Mouse (Mus musculus): ENCODE results near the gene Rtl6.

Gene Rtl6

GRCm38 (mm10) chr15:84537117-84537516 is 20.5 kb downstream of the Rtl6 start:
- DNase-seq (ENCODE audit: low spot score) = no peak

GRCm38 (mm10) chr15:84536611-84537010 is 21.0 kb downstream of the Rtl6 start:
- no peak for DNase-seq (ENCODE audit: low spot score)

GRCm38 (mm10) chr15:84535953-84536352 is 21.7 kb downstream of the Rtl6 start:
- DNase-seq (ENCODE audit: low spot score) = no peak

- DNase-seq (ENCODE audit: low spot score) = no peak
Observed at GRCm38 (mm10) chr15:84532211-84532610, 25.4 kb downstream of the Rtl6 start.

GRCm38 (mm10) chr15:84531535-84531934 is 26.1 kb downstream of the Rtl6 start:
- no peak for DNase-seq (ENCODE audit: low spot score)

- DNase-seq (ENCODE audit: low spot score) = no peak
Observed at GRCm38 (mm10) chr15:84526921-84527320, 30.7 kb downstream of the Rtl6 start.

DNA sequence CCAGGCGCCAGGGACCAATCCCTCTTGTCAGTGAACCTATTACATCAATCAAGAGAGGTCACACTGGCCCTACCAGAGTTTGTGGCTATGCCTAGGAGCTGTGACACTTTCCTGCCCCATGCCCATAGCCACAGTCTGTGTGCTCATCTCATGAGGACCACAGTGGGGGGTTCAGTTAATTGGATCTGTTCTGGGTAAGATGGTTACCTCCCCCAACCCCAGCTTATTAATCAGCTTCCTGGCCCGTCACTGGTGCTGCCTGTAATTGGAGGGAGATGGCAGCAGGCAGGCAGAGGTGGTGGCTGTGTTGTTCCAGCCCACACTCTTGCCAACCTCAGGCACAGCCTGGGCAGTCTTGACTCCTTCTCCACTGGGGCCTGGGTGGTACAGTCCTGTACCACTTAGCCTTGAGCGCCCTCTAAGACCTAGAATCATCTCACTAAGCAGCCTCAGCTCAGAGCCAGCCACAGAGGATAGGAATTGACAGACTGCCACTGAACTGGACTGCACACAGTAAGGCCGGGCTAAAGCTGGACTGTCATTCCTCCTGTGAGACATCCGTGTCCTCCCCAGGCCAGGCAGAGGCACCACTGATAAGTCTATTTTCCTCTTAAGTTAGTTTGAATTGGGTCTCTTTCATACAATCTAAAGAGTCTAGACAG is 32.3 kb downstream of the Rtl6 start:
- no peak for DNase-seq (ENCODE audit: low spot score)

GRCm38 (mm10) chr15:84522953-84523689 is 34.5 kb downstream of the Rtl6 start:
- DNase-seq (ENCODE audit: low spot score) = no peak

- no peak for DNase-seq (ENCODE audit: low spot score)
Observed at GRCm38 (mm10) chr15:84521486-84521885, 36.1 kb downstream of the Rtl6 start.

DNA sequence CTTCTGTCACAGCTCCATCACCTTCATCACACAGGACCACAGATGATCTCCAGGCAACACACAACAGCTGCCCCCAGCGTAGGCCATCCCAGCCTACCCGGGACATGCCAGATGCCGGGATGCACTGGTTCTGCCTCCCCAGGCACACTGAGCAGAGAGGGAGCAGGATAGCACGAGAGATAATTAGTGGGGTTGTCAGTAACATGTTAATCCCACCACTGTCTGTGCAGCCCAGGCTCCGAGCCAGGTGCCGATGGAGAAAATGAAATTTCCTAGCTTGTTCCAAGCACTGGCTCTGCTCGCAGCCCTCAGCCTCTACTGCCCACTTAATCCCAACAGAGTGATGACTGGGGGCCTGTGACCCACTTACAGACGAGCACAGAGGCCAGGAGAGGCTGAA is 39.1 kb downstream of the Rtl6 start:
- DNase-seq (ENCODE audit: low spot score) = no peak

DNA sequence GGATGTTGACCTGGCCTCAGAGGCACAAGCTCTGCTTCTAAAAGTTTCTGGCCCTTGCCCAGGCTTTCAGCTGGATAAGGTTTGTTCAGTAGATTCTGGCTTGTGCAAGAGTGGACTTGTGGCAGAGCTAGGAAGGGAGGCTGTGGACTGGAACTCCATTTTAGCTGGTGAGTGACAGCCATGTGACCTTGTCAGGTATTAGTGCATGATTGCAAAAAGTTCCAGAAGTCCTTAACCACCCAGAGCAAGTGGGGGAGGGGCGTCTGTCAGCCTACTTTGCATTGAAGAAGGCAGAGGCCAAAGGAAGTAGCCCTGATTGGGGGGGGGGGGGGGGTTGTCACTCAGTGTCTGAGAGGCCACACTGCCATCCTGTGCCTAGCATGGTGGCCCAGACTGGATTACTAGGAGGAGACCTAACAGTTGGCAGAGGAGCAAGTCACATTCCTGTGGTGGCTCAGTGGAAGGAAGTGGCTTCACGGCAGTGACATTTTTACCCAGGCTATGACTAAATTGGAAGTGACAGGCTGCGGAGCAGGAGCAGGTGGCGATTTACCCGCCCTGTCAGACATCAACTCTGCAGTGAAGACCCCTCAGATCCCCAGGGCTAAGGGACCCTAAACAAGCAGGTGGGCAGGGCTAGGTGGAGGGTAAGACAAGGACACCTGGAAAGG is 44.9 kb downstream of the Rtl6 start:
- no peak for DNase-seq (ENCODE audit: low spot score)

GRCm38 (mm10) chr15:84509981-84510380 is 47.6 kb downstream of the Rtl6 start:
- peak; percentile 38 for DNase-seq (ENCODE audit: low spot score)

DNA sequence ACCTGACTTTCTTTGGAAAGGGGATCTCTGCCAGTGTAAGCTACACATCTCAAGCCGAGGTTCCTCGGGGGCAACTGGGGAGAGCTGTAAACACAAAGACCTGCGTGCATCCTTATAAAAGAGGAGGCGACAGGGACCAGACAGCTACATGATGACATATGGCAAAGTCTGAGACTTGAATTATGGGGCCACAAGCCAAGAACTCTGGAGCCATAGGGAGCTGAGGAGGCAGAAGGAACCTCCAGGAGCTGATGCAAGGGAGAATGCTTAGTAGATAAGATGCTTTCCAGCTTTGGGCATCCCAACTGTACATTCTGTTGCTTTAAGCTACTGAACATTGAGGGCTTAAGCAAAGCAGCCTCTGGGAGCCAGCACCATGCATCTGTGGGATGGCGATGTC is 48.5 kb downstream of the Rtl6 start:
- DNase-seq (ENCODE audit: low spot score) = peak; percentile 23

DNA sequence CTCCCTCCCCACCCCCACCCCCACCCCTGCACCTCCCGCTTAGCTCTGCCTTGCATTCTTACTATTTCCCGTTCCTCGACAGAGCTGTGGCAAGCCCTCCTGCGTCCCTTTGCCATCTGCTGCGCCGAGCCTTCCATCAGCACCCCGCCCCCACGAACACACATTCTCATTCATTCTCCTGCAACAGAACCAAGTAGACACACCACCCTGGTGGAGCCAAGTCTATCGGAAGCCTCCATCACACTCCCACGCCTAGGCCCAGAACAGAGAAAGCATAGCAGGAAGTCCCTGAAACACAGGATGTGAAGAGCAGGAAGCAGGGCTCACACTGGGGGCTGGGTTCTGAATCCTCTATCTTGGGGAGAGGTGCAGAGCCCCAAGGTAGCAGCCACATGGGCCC is 51.6 kb downstream of the Rtl6 start:
- DNase-seq (ENCODE audit: low spot score) = peak; percentile 21

DNA sequence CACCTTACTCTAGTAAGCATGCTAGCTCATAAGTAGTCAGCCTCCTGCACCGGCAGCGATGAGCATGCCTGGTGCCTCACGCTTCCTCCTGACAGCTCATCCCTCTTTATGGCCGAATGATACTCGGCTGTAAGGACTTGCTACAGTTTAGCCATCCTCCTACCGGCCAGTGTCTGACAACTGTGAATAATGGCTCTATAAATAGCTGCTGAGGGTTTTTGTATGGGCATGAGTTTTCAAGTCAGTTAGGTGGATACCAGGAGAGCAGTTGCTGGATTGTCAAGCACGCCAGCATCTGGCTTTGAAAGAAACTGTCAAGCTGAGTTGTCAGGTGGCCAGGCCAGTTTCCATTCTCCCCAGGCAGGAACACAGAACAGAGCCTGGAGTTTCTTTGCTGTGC is 52.7 kb downstream of the Rtl6 start:
- DNase-seq (ENCODE audit: low spot score) = no peak

All from left cerebral cortex, adult 11 months (tissue).